Mouse (Mus musculus) kidney, adult 9 months (tissue): Measurements from ENCODE around the gene Tmtc1.

Source experiments
- DNase-seq: peaks from one replicate; pipeline ENCODE4 v3.0.0; 2022

Gene Tmtc1

GRCm38 (mm10) chr6:148302261-148302660 is 141.9 kb downstream of the Tmtc1 start:
- DNase-seq = no peak

GRCm38 (mm10) chr6:148297086-148297485 is 147.1 kb downstream of the Tmtc1 start:
- no peak for DNase-seq

- DNase-seq = no peak
Measured at GRCm38 (mm10) chr6:148296418-148296817, 147.8 kb downstream of the Tmtc1 start.

GRCm38 (mm10) chr6:148294506-148294905 is 149.7 kb downstream of the Tmtc1 start:
- no peak for DNase-seq

- DNase-seq = no peak
Measured at GRCm38 (mm10) chr6:148290865-148291264, 153.3 kb downstream of the Tmtc1 start.

GRCm38 (mm10) chr6:148283224-148283881 is 160.8 kb downstream of the Tmtc1 start:
- DNase-seq = peak; percentile 50

- no peak for DNase-seq
Measured at GRCm38 (mm10) chr6:148279240-148279639, 164.9 kb downstream of the Tmtc1 start.

GRCm38 (mm10) chr6:148276418-148276817 is 167.8 kb downstream of the Tmtc1 start:
- no peak for DNase-seq

GRCm38 (mm10) chr6:148275046-148275445 is 169.1 kb downstream of the Tmtc1 start:
- DNase-seq = no peak

- DNase-seq = no peak
Measured at GRCm38 (mm10) chr6:148260729-148261101, 183.5 kb downstream of the Tmtc1 start.

- DNase-seq = no peak
Measured at GRCm38 (mm10) chr6:148259979-148260728, 184.0 kb downstream of the Tmtc1 start.

GRCm38 (mm10) chr6:148259074-148259473 is 185.1 kb downstream of the Tmtc1 start:
- DNase-seq = no peak

GRCm38 (mm10) chr6:148257805-148258204 is 186.4 kb downstream of the Tmtc1 start:
- no peak for DNase-seq

GRCm38 (mm10) chr6:148256109-148256508 is 188.1 kb downstream of the Tmtc1 start:
- DNase-seq = no peak

GRCm38 (mm10) chr6:148255395-148256053 is 188.7 kb downstream of the Tmtc1 start:
- DNase-seq = no peak

- DNase-seq = no peak
Measured at GRCm38 (mm10) chr6:148249221-148249620, 195.0 kb downstream of the Tmtc1 start.

GRCm38 (mm10) chr6:148248625-148249024 is 195.6 kb downstream of the Tmtc1 start:
- DNase-seq = peak; percentile 65

- no peak for DNase-seq
Measured at GRCm38 (mm10) chr6:148246544-148246943, 197.6 kb downstream of the Tmtc1 start.

- peak; percentile 12 for DNase-seq
Measured at GRCm38 (mm10) chr6:148244836-148245235, 199.4 kb downstream of the Tmtc1 start.

GRCm38 (mm10) chr6:148242304-148242703 is 201.9 kb downstream of the Tmtc1 start:
- no peak for DNase-seq

- no peak for DNase-seq
Measured at GRCm38 (mm10) chr6:148241685-148242084, 202.5 kb downstream of the Tmtc1 start.

GRCm38 (mm10) chr6:148239311-148239710 is 204.9 kb downstream of the Tmtc1 start:
- no peak for DNase-seq

- no peak for DNase-seq
Measured at GRCm38 (mm10) chr6:148237453-148237852, 206.7 kb downstream of the Tmtc1 start.
